Mouse (Mus musculus) naive thymus-derived CD4-positive, alpha-beta T cell, adult 2 months (primary cell): Measurements from ENCODE around the gene Akap9.
"Not testable (repeated sequence)": the region's sequence is repeated elsewhere in the genome, so short reads cannot be mapped to it uniquely, and the experiment has no call there.

ENCODE experiments used
- DNase-seq: peaks from one replicate; pipeline ENCODE4 v3.0.0-alpha.2; 2011; ENCODE audit warnings: low read depth

Gene Akap9

DNA sequence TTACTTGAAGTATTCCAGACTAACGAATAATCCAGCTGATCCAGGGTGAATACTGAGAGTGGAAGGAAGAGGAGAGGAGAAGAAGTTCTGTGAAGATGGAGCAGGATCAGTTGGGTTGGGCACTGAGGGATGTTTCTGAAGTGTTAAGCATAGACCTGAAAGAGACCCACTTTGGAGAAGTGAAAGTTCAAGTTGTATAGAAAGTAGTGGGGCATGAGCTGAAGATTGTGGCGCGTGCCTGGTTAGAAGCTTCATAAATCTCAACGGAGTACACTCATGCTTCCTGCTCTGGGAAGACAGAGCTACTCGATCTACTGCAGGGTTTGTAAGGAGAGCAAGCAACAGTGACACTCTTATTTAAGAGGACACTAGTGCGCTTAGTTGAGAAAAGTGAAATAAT, 41.3 kb downstream of the Akap9 start:
- DNase-seq: no peak

GRCm38 (mm10) chr5:3970936-3971335, 43.1 kb downstream of the Akap9 start:
- DNase-seq: no peak

- no peak for DNase-seq
These were observed 45.9 kb downstream of the Akap9 start for GRCm38 (mm10) chr5:3973764-3974163.

GRCm38 (mm10) chr5:3974896-3975295, 47.0 kb downstream of the Akap9 start:
- DNase-seq: no peak

DNA sequence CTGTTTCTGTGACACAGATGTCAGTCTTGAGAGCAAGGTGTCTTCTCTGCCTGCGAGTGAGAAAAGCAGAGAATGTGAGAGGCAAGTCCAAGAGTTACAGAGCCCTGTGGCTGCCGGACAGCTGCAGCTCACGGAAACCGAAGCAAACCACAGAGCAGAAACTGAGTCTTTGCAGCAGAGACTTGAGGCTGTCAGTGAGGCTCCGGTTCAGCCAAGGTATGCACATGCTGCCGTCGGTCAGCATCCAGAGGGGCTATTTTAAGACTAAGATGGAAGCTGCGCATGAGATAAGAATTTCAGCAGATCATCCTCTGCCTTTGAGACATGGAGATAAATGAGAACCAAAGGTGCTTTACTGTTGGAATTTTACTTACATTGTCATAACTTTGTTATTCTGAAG, 48.3 kb downstream of the Akap9 start:
- DNase-seq: no peak

DNA sequence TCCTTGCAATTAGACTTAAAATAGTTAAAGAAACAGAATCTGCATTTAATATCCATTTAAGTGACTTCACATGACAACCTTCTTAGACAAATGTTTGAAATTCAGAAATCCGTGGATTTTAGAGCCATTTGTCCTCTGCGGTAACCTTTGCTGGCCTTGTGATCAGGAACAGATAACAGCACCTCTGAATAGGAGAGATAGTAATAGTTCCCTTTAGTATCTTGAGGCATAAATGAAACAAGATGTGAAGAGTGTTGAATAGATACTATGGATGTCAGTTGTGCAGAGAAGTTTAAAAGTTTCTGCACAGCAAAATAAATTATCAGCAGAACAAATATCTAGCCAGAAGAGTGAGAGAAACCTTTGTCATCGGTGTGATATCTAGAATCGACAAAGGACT, 50.0 kb downstream of the Akap9 start:
- DNase-seq: no peak

DNA sequence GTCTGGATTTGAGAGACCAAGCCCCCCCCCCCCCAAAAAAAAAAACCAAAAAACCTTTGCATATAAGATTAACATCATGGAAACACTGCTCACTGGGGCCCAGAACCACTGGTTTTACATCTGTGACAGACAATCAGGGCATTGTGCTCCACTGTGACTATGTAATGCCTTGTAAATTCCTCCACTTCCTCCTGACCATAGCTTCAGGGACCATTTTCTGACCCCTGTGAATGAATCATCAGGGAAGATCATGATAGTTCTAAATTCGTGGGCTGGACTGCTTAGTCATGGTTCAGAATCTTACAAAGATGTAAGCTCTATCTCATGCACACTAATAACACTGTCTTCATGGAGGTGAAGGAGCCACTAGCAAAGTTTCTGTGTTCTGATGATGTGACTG, 61.8 kb downstream of the Akap9 start:
- no peak for DNase-seq

DNA sequence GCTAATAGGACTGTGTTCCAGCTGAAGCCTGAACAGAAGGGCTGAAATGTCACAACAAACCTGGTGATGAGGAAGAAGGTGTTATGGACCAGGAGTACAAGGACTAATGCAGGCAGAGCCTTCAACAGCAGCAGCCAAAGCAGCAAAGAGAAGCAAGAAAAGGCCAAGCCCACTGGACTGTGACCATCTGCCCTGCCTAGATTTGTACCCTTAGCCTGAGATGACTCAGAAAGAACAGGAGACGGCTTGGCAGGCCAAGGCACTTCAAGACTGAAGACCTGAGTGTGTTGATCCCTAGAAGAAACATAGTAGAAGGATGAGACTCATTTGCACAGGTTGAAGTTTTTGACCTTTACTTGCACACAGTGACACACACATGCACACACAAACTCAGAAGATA, 62.6 kb downstream of the Akap9 start:
- DNase-seq: no peak

- no peak for DNase-seq
These were observed 76.9 kb downstream of the Akap9 start for GRCm38 (mm10) chr5:4004531-4005469.

GRCm38 (mm10) chr5:4006606-4007005, 78.8 kb downstream of the Akap9 start:
- no peak for DNase-seq

GRCm38 (mm10) chr5:4008266-4008665, 80.4 kb downstream of the Akap9 start:
- DNase-seq: no peak

GRCm38 (mm10) chr5:4009540-4009939, 81.7 kb downstream of the Akap9 start:
- DNase-seq: no peak

GRCm38 (mm10) chr5:4017646-4018045, 89.8 kb downstream of the Akap9 start:
- not testable (repeated sequence) for DNase-seq

DNA sequence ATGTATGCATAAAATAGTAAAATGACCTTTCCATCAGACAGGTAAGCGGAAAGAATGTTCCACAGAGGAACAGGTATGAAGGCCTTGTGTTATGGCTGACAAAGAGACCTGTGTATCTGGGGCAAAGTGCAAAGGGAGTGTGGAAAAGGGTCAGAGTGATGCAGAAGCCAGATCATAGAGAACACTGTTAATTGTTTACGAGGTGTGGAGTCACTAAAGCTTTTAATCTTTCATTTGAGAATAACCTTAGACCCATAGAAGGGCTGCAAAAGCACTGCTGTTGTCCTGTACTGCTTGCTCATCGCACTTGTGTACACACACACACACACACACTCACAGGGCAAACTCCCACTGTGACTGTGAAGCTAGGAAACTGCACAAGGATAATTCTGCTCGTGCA, 91.5 kb downstream of the Akap9 start:
- DNase-seq: no peak

- no peak for DNase-seq
These were observed 92.2 kb downstream of the Akap9 start for GRCm38 (mm10) chr5:4020018-4020417.

DNA sequence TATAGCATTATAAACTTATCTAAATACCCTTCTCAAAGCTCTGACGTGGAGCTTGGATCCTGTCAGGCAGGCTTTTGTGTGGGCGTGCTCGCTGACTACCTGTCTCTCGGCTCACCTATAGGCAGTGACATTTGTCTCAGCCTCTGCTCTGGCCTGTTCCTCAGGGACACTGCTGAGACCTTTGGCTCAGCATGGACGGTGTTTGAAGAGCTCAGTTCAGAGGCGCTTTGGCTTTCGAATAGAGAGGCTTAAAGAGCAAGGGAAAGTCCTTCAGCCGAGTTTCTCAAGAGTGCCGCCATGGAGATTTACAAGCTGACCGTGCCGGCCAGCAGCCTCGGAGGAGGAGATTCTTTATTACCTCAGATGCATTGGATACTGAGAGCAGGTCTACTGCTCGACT, 95.3 kb downstream of the Akap9 start:
- DNase-seq: no peak

- no peak for DNase-seq
These were observed 96.2 kb downstream of the Akap9 start for GRCm38 (mm10) chr5:4023742-4024681.

DNA sequence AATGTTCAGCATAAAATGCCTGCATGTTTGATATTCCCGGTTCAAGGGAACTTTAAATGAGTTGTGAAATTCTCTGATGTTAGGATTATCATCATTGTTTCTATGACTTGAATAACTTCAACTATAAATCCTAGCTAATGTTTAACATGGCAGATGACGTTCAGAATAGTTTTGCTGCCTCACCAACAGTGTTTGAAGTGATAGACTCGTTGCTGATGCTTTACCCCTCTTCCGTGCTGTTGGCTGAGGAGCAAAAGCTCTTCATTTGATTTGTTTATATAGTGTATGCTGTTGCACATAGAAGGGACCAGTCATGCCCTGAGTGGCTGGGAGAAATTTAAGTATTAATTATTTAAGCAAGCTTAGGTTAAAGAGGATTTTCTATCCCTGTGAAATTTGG, 96.9 kb downstream of the Akap9 start:
- DNase-seq: no peak

DNA sequence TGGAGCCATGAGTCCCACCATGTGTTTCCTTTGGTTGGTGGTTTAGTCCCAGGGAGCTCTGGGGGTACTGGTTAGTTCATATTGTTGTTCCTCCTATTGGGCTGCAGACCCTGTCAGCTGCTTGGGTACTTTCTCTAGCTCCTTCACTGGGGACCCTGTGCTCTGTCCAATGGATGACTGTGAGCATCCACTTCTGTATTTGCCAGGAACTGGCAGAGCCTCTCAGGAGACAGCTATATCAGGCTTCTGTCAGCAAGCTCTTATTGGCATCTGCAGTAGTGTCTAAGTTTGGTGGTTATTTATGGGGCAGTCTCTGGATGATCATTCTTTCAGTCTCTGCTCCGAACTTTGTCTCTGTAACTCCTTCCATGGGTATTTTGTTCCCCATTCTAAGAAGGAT, 98.5 kb downstream of the Akap9 start:
- DNase-seq: not testable (repeated sequence)

- no peak for DNase-seq
These were observed 100.8 kb downstream of the Akap9 start for GRCm38 (mm10) chr5:4028486-4029173.

DNA sequence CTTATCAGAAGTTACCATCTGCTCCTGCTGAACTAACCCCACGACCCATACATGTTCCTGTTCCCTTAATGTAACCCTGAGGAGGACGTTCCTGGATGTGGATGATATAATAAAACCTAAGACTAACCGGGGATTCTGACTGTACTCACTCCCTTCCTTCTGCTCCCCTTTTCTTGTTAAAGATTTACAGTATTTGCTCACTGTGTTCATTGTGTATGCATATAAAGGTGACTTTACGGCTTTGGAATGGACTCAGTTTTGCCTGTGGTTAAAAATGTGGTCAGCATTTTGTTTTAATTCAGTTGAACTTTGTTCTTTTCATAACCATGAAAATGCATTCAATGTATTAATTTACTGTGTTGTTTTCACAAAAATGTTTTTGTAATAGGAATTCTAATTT, 104.0 kb downstream of the Akap9 start:
- no peak for DNase-seq

- DNase-seq: peak; percentile 15
These were observed 108.8 kb downstream of the Akap9 start for GRCm38 (mm10) chr5:4036686-4037085.
